ENCODE assay signal across 8 mouse cellular contexts in the genomic region with DNA sequence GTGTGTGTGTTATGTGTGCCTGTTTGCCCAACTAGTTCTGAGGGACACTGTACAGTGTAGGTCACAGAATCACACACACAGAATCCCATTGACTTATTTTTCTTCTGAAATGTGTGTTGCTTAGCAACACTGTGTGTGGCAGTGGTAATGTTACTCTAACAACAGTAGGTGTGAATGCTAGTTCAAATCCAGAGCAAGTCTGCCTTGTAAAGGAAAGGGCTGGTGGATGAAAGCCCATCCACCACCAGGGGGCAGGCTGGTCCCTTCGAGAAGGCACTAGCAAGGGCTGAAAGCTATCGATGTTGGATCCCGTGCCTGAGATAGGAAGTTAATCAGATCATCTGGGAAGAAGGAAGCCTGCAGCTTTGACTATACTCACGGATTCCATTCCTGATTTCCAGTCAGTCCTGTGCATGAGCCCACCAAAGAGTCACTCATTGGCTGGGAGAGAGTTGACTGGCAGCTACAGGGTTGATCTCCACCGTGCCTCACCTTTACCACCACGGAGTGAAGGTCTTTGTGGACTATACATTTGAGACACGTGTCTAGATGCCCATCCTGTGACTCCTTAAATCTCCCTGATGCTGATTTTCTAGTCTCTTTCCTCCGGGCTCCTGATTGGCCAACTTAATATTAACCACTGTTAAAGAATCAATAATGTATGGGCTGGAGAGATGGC. TPM values are rescaled to one million over a fixed set of nuclear protein-coding genes. Genes with fewer than 3 reads are reported as not detected.
A peak's percentile ranks its signal among the peaks of the same experiment; 100 is the strongest.
DNase-seq lines count a peak whose midpoint lies in the region; ATAC-seq and TF ChIP-seq lines count a peak whose summit lies in the region.

No protein-coding gene starts in this region.

- TF ChIP-seq EP300 in ES-Bruce4 (IDR thresholded peaks at IDR 0.05; ENCODE audit: insufficient read depth, low read depth, low read length), result 0 out of 2 replicates have a peak, but pooled peaks have one; percentile 7

- no peak overlapping the region for H3K27ac ChIP-seq in ES-Bruce4 (ENCODE audit: insufficient read depth, low read length)
- no peak overlapping the region for H3K27ac ChIP-seq in forebrain, embryonic 12.5 days
- H3K27ac ChIP-seq in olfactory bulb, adult 2 months (ENCODE audit: insufficient read depth, low read depth, low read length), result no peak overlapping the region

- no peaks in the 10 kb centered on the region for H3K27me3 ChIP-seq in ES-Bruce4 (ENCODE audit: control insufficient read depth, insufficient read depth, low read length, poor library complexity, severe bottlenecking)
- 0 out of 2 replicates have a peak, but pooled peaks cover 4% of the 10 kb centered on the region for H3K27me3 ChIP-seq in forebrain, embryonic 12.5 days

- no peak overlapping the region for H3K4me2 ChIP-seq in forebrain, embryonic 12.5 days

- no peak overlapping the region for H3K4me3 ChIP-seq in ES-Bruce4 (ENCODE audit: low read depth, low read length)
- no peak overlapping the region for H3K4me3 ChIP-seq in forebrain, embryonic 12.5 days (replicated peaks)
- H3K4me3 ChIP-seq in lung, adult 2 months (replicated peaks; ENCODE audit: extremely low read depth, low read depth, low read length), result no peak overlapping the region
- H3K4me3 ChIP-seq in olfactory bulb, adult 2 months (ENCODE audit: insufficient read depth, low read depth, low read length), result no peak overlapping the region

- TF ChIP-seq CTCF in ES-Bruce4 (IDR thresholded peaks at IDR 0.05; ENCODE audit: low read depth, low read length), result peak; percentile 94
- peak; percentile 96 for TF ChIP-seq CTCF in lung, adult 2 months (IDR thresholded peaks at IDR 0.05; ENCODE audit: insufficient read depth, low read length)
- peak; percentile 69 for TF ChIP-seq CTCF in olfactory bulb, adult 2 months (IDR thresholded peaks at IDR 0.05; ENCODE audit: insufficient read depth, low read depth, low read length)

- H3K36me3 ChIP-seq in ES-Bruce4 (ENCODE audit: control insufficient read depth, insufficient read depth, low read length, poor library complexity, severe bottlenecking), result no peaks in the 10 kb centered on the region
- H3K36me3 ChIP-seq in forebrain, embryonic 12.5 days (replicated peaks), result no peaks in the 10 kb centered on the region

- TF ChIP-seq POLR2A in ES-Bruce4 (IDR thresholded peaks at IDR 0.05; ENCODE audit: insufficient read depth, low read length), result no peak
- no peak for TF ChIP-seq POLR2A in lung, adult 2 months (IDR thresholded peaks at IDR 0.05; ENCODE audit: borderline replicate concordance, extremely low read depth, low read depth, low read length)
- no peak for TF ChIP-seq POLR2A in olfactory bulb, adult 2 months (IDR thresholded peaks at IDR 0.05; ENCODE audit: insufficient read depth, low read depth, low read length)

- no peaks in the 10 kb centered on the region for H3K4me1 ChIP-seq in ES-Bruce4 (ENCODE audit: control insufficient read depth, insufficient read depth, low read length)
- H3K4me1 ChIP-seq in forebrain, embryonic 12.5 days, result peaks cover 3% of the 10 kb centered on the region; the same call in 1 of the 2 replicates
- H3K4me1 ChIP-seq in lung, adult 2 months (ENCODE audit: control insufficient read depth, insufficient read depth, low read length), result no peaks in the 10 kb centered on the region
- peaks cover 3% of the 10 kb centered on the region; the same call in 1 of the 2 replicates for H3K4me1 ChIP-seq in olfactory bulb, adult 2 months (ENCODE audit: control insufficient read depth, insufficient read depth, low read length)

- no peak overlapping the region for H3K9ac ChIP-seq in ES-Bruce4 (ENCODE audit: low read depth, poor library complexity, severe bottlenecking)
- no peak overlapping the region for H3K9ac ChIP-seq in forebrain, embryonic 12.5 days

- 34% methylated on average over 8 of the region's 8 CpGs for WGBS in forebrain, embryonic 12.5 days
- WGBS in lung, adult 2 months, result 29% methylated on average over 8 of the region's 8 CpGs
- WGBS in olfactory bulb, adult 2 months, result 31% methylated on average over 8 of the region's 8 CpGs

- peak; percentile 64; the same call in 1 of the 2 replicates for ATAC-seq in forebrain, embryonic 12.5 days (ENCODE audit: low FRiP score)

- intact Hi-C loops in heart, postnatal 36 days (cut with DNase I), result loop anchor here (1.0 to 10.0 kb wide), 3 partner anchors 28 to 752 kb away; no protein-coding TSS in a partner anchor

- no peaks in the 10 kb centered on the region for H3K9me3 ChIP-seq in ES-Bruce4 (replicated peaks; ENCODE audit: control insufficient read depth, insufficient read depth, low read length, poor library complexity, severe bottlenecking)
- H3K9me3 ChIP-seq in forebrain, embryonic 12.5 days, result no peaks in the 10 kb centered on the region

- peak; percentile 50 for DNase-seq in c-Kit-positive CD71-positive TER-119-negative erythroid progenitor cells, embryonic 14.5 days (ENCODE audit: low read depth)
- DNase-seq in heart, postnatal 36 days, result peak; percentile 78 to 88
- DNase-seq in layer of hippocampus, adult 11-12 months (ENCODE audit: low spot score), result peak; percentile 89
- peak; percentile 78 for DNase-seq in lung, adult 2 months
- peak; percentile 30 to 34 for DNase-seq in thymus, adult 18-20 months

RNA-seq across cellular contexts. Expression of a gene that starts 38.7 kb away (rescaled TPM):
- 127 and 133 TPM in 2 replicates for polyA plus RNA-seq in ES-Bruce4 (2011; ENCODE audit: insufficient read depth, insufficient read length, low read depth, missing spikeins)
- polyA plus RNA-seq in forebrain, embryonic 12.5 days (2016; fragmentation: Nextera tagmentation; extraction: Ambion mirVana), result 39.4 and 39.5 TPM in 2 replicates
- total RNA-seq in heart, postnatal 36 days (2021), result 10 to 100 TPM; 18.1 to 22.0 TPM
- polyA plus RNA-seq in lung, adult 2 months (2012; rRNA removed), result 51.8 and 51.9 TPM in 2 replicates
- polyA plus RNA-seq in olfactory bulb, adult 2 months (2012; ENCODE audit: insufficient read depth, insufficient read length, low replicate concordance, missing spikeins), result not detected in 2 replicates

Comparison
In these comparisons a context has a peak if more than half of its experiments do, and no peak if none do; other contexts are left out.
1. DNase-seq: peak in every context shown above with its lines; median percentile 89 in layer of hippocampus, adult 11-12 months; 83 in heart, postnatal 36 days; 78 in lung, adult 2 months; 50 in c-Kit-positive CD71-positive TER-119-negative erythroid progenitor cells, embryonic 14.5 days; 32 in thymus, adult 18-20 months.